In the genomic region with DNA sequence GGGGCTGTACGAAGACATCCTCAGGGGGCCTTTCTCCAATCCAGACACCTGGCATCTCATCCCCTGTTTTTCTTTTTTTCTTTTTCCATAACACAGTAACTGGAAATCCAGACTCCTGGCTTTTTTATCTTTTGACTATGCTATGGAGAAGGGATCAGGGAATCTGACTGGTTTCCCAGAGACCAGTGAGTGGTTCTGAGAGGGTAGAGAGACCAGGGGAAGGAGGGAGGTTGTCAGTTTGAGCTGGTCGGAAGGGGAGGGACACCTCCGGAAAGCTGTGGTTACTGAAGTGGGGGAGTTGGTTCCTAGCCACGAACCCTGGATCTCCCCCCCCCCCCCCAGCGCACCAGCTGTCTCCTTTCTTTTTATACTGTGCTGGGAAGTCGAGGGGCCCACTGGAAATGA, we compare ENCODE assay signal across 8 mouse cellular contexts. TPM values are rescaled to one million over a fixed set of nuclear protein-coding genes. Genes with fewer than 3 reads are reported as not detected.
A peak's percentile ranks its signal among the peaks of the same experiment; 100 is the strongest.
DNase-seq lines count a peak whose midpoint lies in the region; ATAC-seq and TF ChIP-seq lines count a peak whose summit lies in the region.

No protein-coding gene starts in this region.

- no peak for TF ChIP-seq POLR2A in bone marrow, adult 2 months (IDR thresholded peaks at IDR 0.05; ENCODE audit: borderline replicate concordance, control insufficient read depth, low read depth, low read length)

- peak overlapping the region; percentile 69 for H3K27ac ChIP-seq in bone marrow, adult 2 months (ENCODE audit: control insufficient read depth, insufficient read depth, low read depth, low read length, poor library complexity)
- peak overlapping the region; percentile 94 for H3K27ac ChIP-seq in forebrain, postnatal 0 days (ENCODE audit: low read depth, low read length)
- 0 out of 2 replicates have a peak overlapping the region, but pooled peaks have one; percentile 11 for H3K27ac ChIP-seq in intestine, postnatal 0 days (ENCODE audit: low read depth, low read length)
- peak overlapping the region; percentile 89 for H3K27ac ChIP-seq in macrophage

- WGBS in bone marrow, adult 2 months: 2% methylated on average over 6 of the region's 6 CpGs
- WGBS in forebrain, postnatal 0 days: 0% methylated on average over 4 of the region's 6 CpGs
- 8% methylated on average over 2 of the region's 6 CpGs for WGBS in intestine, postnatal 0 days
- 3% methylated on average over 3 of the region's 6 CpGs for WGBS in macrophage (ENCODE audit: missing documents)

- H3K9me3 ChIP-seq in forebrain, postnatal 0 days (ENCODE audit: low read length): no peaks in the 10 kb centered on the region
- no peaks in the 10 kb centered on the region for H3K9me3 ChIP-seq in intestine, postnatal 0 days (ENCODE audit: control insufficient read depth)

- H3K9ac ChIP-seq in forebrain, postnatal 0 days: peak overlapping the region; percentile 95
- peak overlapping the region; percentile 81 for H3K9ac ChIP-seq in intestine, postnatal 0 days (ENCODE audit: low read depth, low read length)

- no peaks in the 10 kb centered on the region; the same call in 1 of the 2 replicates for H3K36me3 ChIP-seq in forebrain, postnatal 0 days (ENCODE audit: insufficient read depth)
- H3K36me3 ChIP-seq in intestine, postnatal 0 days (ENCODE audit: control insufficient read depth, insufficient read depth): no peaks in the 10 kb centered on the region; the same call in 1 of the 2 replicates
- H3K36me3 ChIP-seq in macrophage (ENCODE audit: inconsistent target): peaks cover 7% of the 10 kb centered on the region; the same call in 1 of the 2 replicates

- H3K4me3 ChIP-seq in bone marrow, adult 2 months (replicated peaks; ENCODE audit: control insufficient read depth, low read depth, low read length): peak overlapping the region; percentile 73
- peak overlapping the region; percentile 92 for H3K4me3 ChIP-seq in forebrain, postnatal 0 days (ENCODE audit: low read depth, low read length)
- H3K4me3 ChIP-seq in intestine, postnatal 0 days (ENCODE audit: low read depth, low read length): peak overlapping the region; percentile 75
- peak overlapping the region; percentile 84 for H3K4me3 ChIP-seq in macrophage (ENCODE audit: inconsistent target)

- H3K4me1 ChIP-seq in bone marrow, adult 2 months (ENCODE audit: control insufficient read depth, insufficient read depth, low read length): peaks cover 9% of the 10 kb centered on the region
- peaks cover 17% of the 10 kb centered on the region for H3K4me1 ChIP-seq in forebrain, postnatal 0 days (ENCODE audit: insufficient read depth)
- no peaks in the 10 kb centered on the region; the same call in 1 of the 2 replicates for H3K4me1 ChIP-seq in intestine, postnatal 0 days (replicated peaks; ENCODE audit: control insufficient read depth, insufficient read depth, low read length)

- peaks cover 75% of the 10 kb centered on the region for H3K79me2 ChIP-seq in macrophage (ENCODE audit: inconsistent target)

- no peak for TF ChIP-seq CTCF in bone marrow, adult 2 months (IDR thresholded peaks at IDR 0.05; ENCODE audit: control insufficient read depth, insufficient read depth, low read length)
- TF ChIP-seq CTCF in forebrain, postnatal 0 days (IDR thresholded peaks at IDR 0.05; ENCODE audit: low read depth): no peak
- TF ChIP-seq CTCF in intestine, postnatal 0 days (IDR thresholded peaks at IDR 0.05; ENCODE audit: low read depth): no peak

- peak; percentile 53 for ATAC-seq in forebrain, postnatal 0 days
- no peak for ATAC-seq in intestine, postnatal 0 days

- H3K27me3 ChIP-seq in forebrain, postnatal 0 days (ENCODE audit: insufficient read depth, low read length): no peaks in the 10 kb centered on the region
- no peaks in the 10 kb centered on the region for H3K27me3 ChIP-seq in intestine, postnatal 0 days (replicated peaks; ENCODE audit: control insufficient read depth, insufficient read depth, low read length)

- peak overlapping the region; percentile 92 for H3K4me2 ChIP-seq in forebrain, postnatal 0 days (ENCODE audit: low read depth)
- peak overlapping the region; percentile 99 for H3K4me2 ChIP-seq in intestine, postnatal 0 days (replicated peaks; ENCODE audit: low read depth)

- peak; percentile 42 for DNase-seq in gastrocnemius, postnatal 25 days
- DNase-seq in gastrocnemius, adult 18-20 months (ENCODE audit: low spot score): no peak
- peak; percentile 65 for DNase-seq in forebrain, postnatal 0 days
- peak; percentile 63 for DNase-seq in thymus, postnatal 14 days
- DNase-seq in urinary bladder, postnatal 25 days (ENCODE audit: low spot score): no peak

RNA-seq across cellular contexts. Expression of gene Arhgef2, which starts 17.2 kb away (rescaled TPM):
- total RNA-seq in gastrocnemius, postnatal 25 days (2021): 10 to 100 TPM; 28.1 to 33.0 TPM
- 10 to 100 TPM; 11.5 to 20.0 TPM for total RNA-seq in gastrocnemius, adult 18-20 months (2021)
- 39.3 and 96.1 TPM in 2 replicates for polyA plus RNA-seq in bone marrow, adult 2 months (2011; ENCODE audit: insufficient read depth, insufficient read length, low replicate concordance, missing spikeins)
- total RNA-seq in forebrain, postnatal 0 days (2014; rRNA removed): 78.8 and 82.2 TPM in 2 replicates
- 37.1 and 66.7 TPM in 2 replicates for polyA plus RNA-seq in forebrain, postnatal 0 days (2015; fragmentation: Nextera tagmentation; extraction: Ambion mirVana)
- 21.6 and 22.1 TPM in 2 replicates for polyA plus RNA-seq in intestine, postnatal 0 days (2015; fragmentation: Nextera tagmentation; extraction: Ambion mirVana)
- total RNA-seq in macrophage (2018; cell fraction: chromatin; rRNA removed): 100 to 1,000 TPM; 401 to 771 (median 585) TPM
- total RNA-seq in macrophage (2018; cell fraction: cytosol; rRNA removed): 100 to 1,000 TPM; 114 to 210 (median 154) TPM
- 100 to 1,000 TPM; 216 to 483 (median 324) TPM for total RNA-seq in macrophage (2018; cell fraction: nucleus; rRNA removed)
- 83.0 to 111 TPM (median 86.2 TPM) in 3 replicates for polyA plus RNA-seq in macrophage (2018)

RNA-seq across cellular contexts. Expression of gene Rxfp4, which starts 30.0 kb away (rescaled TPM):
- not detected for total RNA-seq in gastrocnemius, postnatal 25 days (2021)
- not detected for total RNA-seq in gastrocnemius, adult 18-20 months (2021)
- not detected in 2 replicates for polyA plus RNA-seq in bone marrow, adult 2 months (2011; ENCODE audit: insufficient read depth, insufficient read length, low replicate concordance, missing spikeins)
- not detected in 2 replicates for total RNA-seq in forebrain, postnatal 0 days (2014; rRNA removed)
- polyA plus RNA-seq in forebrain, postnatal 0 days (2015; fragmentation: Nextera tagmentation; extraction: Ambion mirVana): not detected in 2 replicates
- polyA plus RNA-seq in intestine, postnatal 0 days (2015; fragmentation: Nextera tagmentation; extraction: Ambion mirVana): not detected in 2 replicates
- total RNA-seq in macrophage (2018; cell fraction: chromatin; rRNA removed): not detected
- not detected for total RNA-seq in macrophage (2018; cell fraction: cytosol; rRNA removed)
- total RNA-seq in macrophage (2018; cell fraction: nucleus; rRNA removed): not detected
- polyA plus RNA-seq in macrophage (2018): not detected in 3 replicates

RNA-seq across cellular contexts. Expression of gene Ssr2, which starts 47.3 kb away (rescaled TPM):
- total RNA-seq in gastrocnemius, postnatal 25 days (2021): 10 to 100 TPM; 52.2 to 63.2 TPM
- 10 to 100 TPM; 40.4 to 44.2 TPM for total RNA-seq in gastrocnemius, adult 18-20 months (2021)
- 46.1 and 84.8 TPM in 2 replicates for polyA plus RNA-seq in bone marrow, adult 2 months (2011; ENCODE audit: insufficient read depth, insufficient read length, low replicate concordance, missing spikeins)
- total RNA-seq in forebrain, postnatal 0 days (2014; rRNA removed): 170 and 254 TPM in 2 replicates
- 204 and 233 TPM in 2 replicates for polyA plus RNA-seq in forebrain, postnatal 0 days (2015; fragmentation: Nextera tagmentation; extraction: Ambion mirVana)
- 249 and 268 TPM in 2 replicates for polyA plus RNA-seq in intestine, postnatal 0 days (2015; fragmentation: Nextera tagmentation; extraction: Ambion mirVana)
- 10 to 100 TPM in 24 of 26 experiments, 1 to 10 TPM in 2; 6.9 to 42.1 (median 15.7) TPM for total RNA-seq in macrophage (2018; cell fraction: chromatin; rRNA removed)
- total RNA-seq in macrophage (2018; cell fraction: cytosol; rRNA removed): 100 to 1,000 TPM in 20 of 26 experiments, 10 to 100 TPM in 6; 79.8 to 136 (median 115) TPM
- total RNA-seq in macrophage (2018; cell fraction: nucleus; rRNA removed): 100 to 1,000 TPM in 1 of 26 experiments, 10 to 100 TPM in 25; 23.5 to 102 (median 68.8) TPM
- 108 to 122 TPM (median 113 TPM) in 3 replicates for polyA plus RNA-seq in macrophage (2018)

Comparison
In these comparisons a context has a peak if more than half of its experiments do, and no peak if none do; other contexts are left out.
1. DNase-seq: peak in gastrocnemius, postnatal 25 days (single experiment), forebrain, postnatal 0 days (single experiment) and thymus, postnatal 14 days (single experiment); none in gastrocnemius, adult 18-20 months (single experiment) and urinary bladder, postnatal 25 days (single experiment).
2. H3K27ac ChIP-seq: peak in every context shown above with its lines; median percentile 94 in forebrain, postnatal 0 days; 89 in macrophage; 69 in bone marrow, adult 2 months; 11 in intestine, postnatal 0 days.
3. Peak in every context shown above with its lines, with median percentiles within 50 percentile points of each other: H3K4me3 ChIP-seq.